Mouse (Mus musculus): Measurements from ENCODE around the gene Fam25c.

- TF ChIP-seq KAT2A (IDR thresholded peaks at IDR 0.05; ENCODE audit: insufficient replicate concordance, low read length) (no peak), CTCF (conservative IDR thresholded peaks at IDR 0.05 in 1 of 2, IDR thresholded peaks at IDR 0.05 in 1 of 2; ENCODE audit: low read depth in 2 of 2, low read length in 2 of 2) (no peak), ZMIZ1 (IDR thresholded peaks at IDR 0.05; ENCODE audit: low read depth, low read length) (no peak), EP300 (IDR thresholded peaks at IDR 0.05; ENCODE audit: low read length) (peak; percentile 50), POLR2A (IDR thresholded peaks at IDR 0.05; ENCODE audit: low read depth, low read length) (no peak), ZKSCAN1 (IDR thresholded peaks at IDR 0.05; ENCODE audit: borderline replicate concordance, low read depth, low read length) (no peak), USF2 (conservative IDR thresholded peaks at IDR 0.05; ENCODE audit: low read depth, low read length) (no peak), USF1 (IDR thresholded peaks at IDR 0.05; ENCODE audit: low read depth, low read length) (no peak), TBP (conservative IDR thresholded peaks at IDR 0.05; ENCODE audit: low read depth, low read length) (no peak), TCF12 (IDR thresholded peaks at IDR 0.05; ENCODE audit: low read depth, low read length) (peak; percentile 61; the same call in 1 of the 2 replicates), E2F4 (IDR thresholded peaks at IDR 0.05; ENCODE audit: insufficient replicate concordance, low read depth, low read length) (no peak), CHD1 (IDR thresholded peaks at IDR 0.05; ENCODE audit: low read depth, low read length) (peak; percentile 99)
Measured at GRCm38 (mm10) chr14:34378560-34379331, 23.5 kb upstream of the Fam25c start.
